Mouse (Mus musculus) cortical plate, adult 2 months (tissue): Measurements from ENCODE around the gene Spaca3. TPM values are rescaled to one million over a fixed set of nuclear protein-coding genes. Genes with fewer than 3 reads are reported as not detected.
A peak's percentile ranks its signal among the peaks of the same experiment; 100 is the strongest.

Experiments used
- H3K27ac ChIP-seq: fragments of 200-500 bp; 2 replicates; pipeline ENCODE4 v1.5.1; 2012; ENCODE audit warnings: low read length, control low read depth, inconsistent platforms; ENCODE audit not compliant: insufficient read depth
- H3K4me1 ChIP-seq: fragments of 200-500 bp; 2 replicates; pipeline ENCODE4 v1.6.1; 2011; ENCODE audit warnings: low read length; ENCODE audit not compliant: control insufficient read depth, insufficient read depth
- H3K4me3 ChIP-seq: fragments of 200-500 bp; 2 replicates; pipeline ENCODE4 v1.5.1; 2011; ENCODE audit warnings: mild to moderate bottlenecking, low read length, control low read depth; ENCODE audit not compliant: insufficient read depth
- CTCF ChIP-seq: fragments of 200-500 bp; IDR thresholded peaks from 2 replicates; pipeline ENCODE4 v1.5.1; 2011; ENCODE audit warnings: mild to moderate bottlenecking, control low read depth, low read length; ENCODE audit not compliant: insufficient read depth; ENCODE audit errors: extremely low read depth
- POLR2A ChIP-seq: fragments of 200-500 bp; IDR thresholded peaks from 2 replicates; pipeline ENCODE4 v1.6.1; 2011; ENCODE audit warnings: mild to moderate bottlenecking, low read length, control low read depth; ENCODE audit not compliant: insufficient read depth; ENCODE audit errors: extremely low read depth
- polyA plus RNA-seq: library from polyadenylated mRNA; depleted of rRNA; stranded (reverse); fragments of >200 nt; gene quantifications from 2 replicates; pipeline ENCODE4 v1.2.3, GENCODE M21; 2012

Spaca3 gene
- polyA plus RNA-seq, 1 experiment, result not detected

GRCm38 (mm10) chr11:80821794-80822193, 36.4 kb upstream of the Spaca3 start:
- TF ChIP-seq POLR2A, result no peak
- TF ChIP-seq CTCF, result no peak
- no peaks in the 10 kb centered on the region for H3K4me1 ChIP-seq
- H3K27ac ChIP-seq, result no peak overlapping the region
- H3K4me3 ChIP-seq, result no peak overlapping the region

- Histone ChIP-seq H3K27ac (no peak overlapping the region), H3K4me3 (no peak overlapping the region), H3K4me1 (no peaks in the 10 kb centered on the region)
- TF ChIP-seq CTCF (no peak), POLR2A (no peak)
Observed at GRCm38 (mm10) chr11:80835395-80835794, 22.8 kb upstream of the Spaca3 start.

GRCm38 (mm10) chr11:80835841-80836240, 22.3 kb upstream of the Spaca3 start:
- H3K4me3 ChIP-seq, result no peak overlapping the region
- TF ChIP-seq POLR2A, result no peak
- no peak for TF ChIP-seq CTCF
- H3K27ac ChIP-seq, result no peak overlapping the region
- no peaks in the 10 kb centered on the region for H3K4me1 ChIP-seq

GRCm38 (mm10) chr11:80838724-80839123, 19.4 kb upstream of the Spaca3 start:
- TF ChIP-seq POLR2A (no peak), CTCF (no peak)
- Histone ChIP-seq H3K27ac (no peak overlapping the region), H3K4me1 (no peaks in the 10 kb centered on the region), H3K4me3 (no peak overlapping the region)

GRCm38 (mm10) chr11:80843435-80843834, 14.7 kb upstream of the Spaca3 start:
- H3K4me1 ChIP-seq, result no peaks in the 10 kb centered on the region
- no peak overlapping the region for H3K4me3 ChIP-seq
- TF ChIP-seq POLR2A (no peak), CTCF (no peak)
- no peak overlapping the region for H3K27ac ChIP-seq

- H3K4me3 ChIP-seq, result no peak overlapping the region
- no peaks in the 10 kb centered on the region for H3K4me1 ChIP-seq
- TF ChIP-seq POLR2A, result no peak
- no peak for TF ChIP-seq CTCF
- no peak overlapping the region for H3K27ac ChIP-seq
Observed at GRCm38 (mm10) chr11:80845486-80845885, 12.7 kb upstream of the Spaca3 start.

GRCm38 (mm10) chr11:80846115-80846514, 12.1 kb upstream of the Spaca3 start:
- H3K4me3 ChIP-seq, result no peak overlapping the region
- no peaks in the 10 kb centered on the region for H3K4me1 ChIP-seq
- TF ChIP-seq CTCF (no peak), POLR2A (no peak)
- no peak overlapping the region for H3K27ac ChIP-seq

- H3K27ac ChIP-seq, result no peak overlapping the region
- H3K4me3 ChIP-seq, result no peak overlapping the region
- peaks cover 3% of the 10 kb centered on the region for H3K4me1 ChIP-seq
- no peak for TF ChIP-seq POLR2A
- no peak for TF ChIP-seq CTCF
Observed at GRCm38 (mm10) chr11:80848131-80848530, 10.0 kb upstream of the Spaca3 start.

GRCm38 (mm10) chr11:80851859-80852258, 6.3 kb upstream of the Spaca3 start:
- H3K4me1 ChIP-seq, result peaks cover 3% of the 10 kb centered on the region
- no peak overlapping the region for H3K27ac ChIP-seq
- peak; percentile 26; the same call in 1 of the 2 replicates for TF ChIP-seq CTCF
- TF ChIP-seq POLR2A, result no peak
- H3K4me3 ChIP-seq, result no peak overlapping the region

- TF ChIP-seq POLR2A (no peak), CTCF (no peak)
- no peak overlapping the region for H3K4me3 ChIP-seq
- peaks cover 3% of the 10 kb centered on the region for H3K4me1 ChIP-seq
- no peak overlapping the region for H3K27ac ChIP-seq
Observed at GRCm38 (mm10) chr11:80853014-80853413, 5.2 kb upstream of the Spaca3 start.
